Mouse (Mus musculus): ENCODE results near the gene Plaur.

DNA sequence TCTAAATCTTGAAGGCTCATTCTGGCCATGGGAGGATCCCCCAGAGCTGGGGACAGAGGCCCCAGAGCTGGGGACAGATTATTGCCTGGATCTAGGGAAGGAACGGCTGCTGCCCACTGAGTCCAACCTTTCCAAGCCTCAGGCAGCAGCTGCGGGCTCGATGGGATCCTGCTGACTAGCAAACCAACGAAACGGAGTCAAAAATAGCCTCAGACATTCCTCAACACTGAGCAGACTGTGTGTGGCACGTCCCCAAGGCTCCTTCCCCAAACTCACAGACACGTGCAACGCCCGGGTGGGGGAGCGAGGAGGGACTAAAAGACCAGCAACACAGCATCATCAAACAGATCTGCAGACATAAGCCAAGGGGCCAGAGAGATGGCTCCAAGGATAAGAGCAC is 24.3 kb upstream of the Plaur start:
- TF ChIP-seq CTCF (IDR thresholded peaks at IDR 0.05; ENCODE audit: borderline replicate concordance, insufficient read depth, low read depth, low read length), result no peak
- no peak for TF ChIP-seq POLR2A (IDR thresholded peaks at IDR 0.05; ENCODE audit: borderline replicate concordance, insufficient read depth, low read length)
